Mouse (Mus musculus) right cerebral cortex, postnatal 36 days (tissue): ENCODE data around the gene Phf19.

Source experiments
- DNase-seq, 2 experiments: peaks; one replicate each; pipeline ENCODE4 v3.0.0; 2022; ENCODE audit warnings: low spot score in 2 of 2, mixed read lengths in 1 of 2

Gene Phf19

GRCm38 (mm10) chr2:34938269-34939208 lies 24.7 kb upstream of the Phf19 start:
- no peak for DNase-seq

GRCm38 (mm10) chr2:34937460-34937859 lies 23.6 kb upstream of the Phf19 start:
- DNase-seq: no peak

GRCm38 (mm10) chr2:34927320-34927719 lies 13.5 kb upstream of the Phf19 start:
- no peak for DNase-seq

- no peak for DNase-seq
Observed at GRCm38 (mm10) chr2:34922729-34923128, 8.9 kb upstream of the Phf19 start.

- DNase-seq: no peak
Observed at GRCm38 (mm10) chr2:34920144-34920543, 6.3 kb upstream of the Phf19 start.

- DNase-seq: no peak
Observed at GRCm38 (mm10) chr2:34915103-34915502, 1.3 kb upstream of the Phf19 start.

- DNase-seq: no peak
Observed at GRCm38 (mm10) chr2:34914823-34915082, 927 bp upstream of the Phf19 start.

- peak in 1 of 2 experiments; percentile 35 for DNase-seq
Observed at GRCm38 (mm10) chr2:34914069-34914822, 420 bp upstream of the Phf19 start.

GRCm38 (mm10) chr2:34912613-34913012 lies 1.2 kb downstream of the Phf19 start:
- DNase-seq: no peak

- no peak for DNase-seq
Observed at GRCm38 (mm10) chr2:34911871-34912270, 2.0 kb downstream of the Phf19 start.

GRCm38 (mm10) chr2:34909719-34910118 lies 4.1 kb downstream of the Phf19 start:
- DNase-seq: no peak

GRCm38 (mm10) chr2:34906861-34907604 lies 6.8 kb downstream of the Phf19 start:
- no peak for DNase-seq

GRCm38 (mm10) chr2:34906426-34906825 lies 7.4 kb downstream of the Phf19 start:
- no peak for DNase-seq

GRCm38 (mm10) chr2:34904849-34905542 lies 8.8 kb downstream of the Phf19 start:
- DNase-seq: peak; percentile 98 to 99

GRCm38 (mm10) chr2:34903652-34904405 lies 10.0 kb downstream of the Phf19 start:
- no peak for DNase-seq

- no peak for DNase-seq
Observed at GRCm38 (mm10) chr2:34903191-34903590, 10.6 kb downstream of the Phf19 start.

GRCm38 (mm10) chr2:34902731-34903130 lies 11.1 kb downstream of the Phf19 start:
- no peak for DNase-seq

- DNase-seq: no peak
Observed at GRCm38 (mm10) chr2:34901726-34902125, 12.1 kb downstream of the Phf19 start.

GRCm38 (mm10) chr2:34900412-34900811 lies 13.4 kb downstream of the Phf19 start:
- DNase-seq: no peak

- DNase-seq: no peak
Observed at GRCm38 (mm10) chr2:34899682-34900081, 14.1 kb downstream of the Phf19 start.

GRCm38 (mm10) chr2:34897820-34898219 lies 16.0 kb downstream of the Phf19 start:
- no peak for DNase-seq
